Mouse (Mus musculus) embryonic facial prominence, embryonic 15.5 days (tissue): ENCODE results near the gene Wfdc6a. TPM values are rescaled to one million over a fixed set of nuclear protein-coding genes. Genes with fewer than 3 reads are reported as not detected.
"Not testable (repeated sequence)": the region's sequence is repeated elsewhere in the genome, so short reads cannot be mapped to it uniquely, and the experiment has no call there.

Experiments
- ATAC-seq: fragments of 200-750 bp; cut with Nextera tagmentation; 2 replicates; pipeline ENCODE4 v1.8.0; 2017; ENCODE audit warnings: low read depth, moderate TSS enrichment; ENCODE audit not compliant: insufficient number of reproducible peaks, low FRiP score, low TSS enrichment
- H3K27ac ChIP-seq: fragments of 300-500 bp; sonication (generic); replicated peaks from 2 replicates; pipeline ENCODE4 v1.5.1; 2015; ENCODE audit warnings: mild to moderate bottlenecking, inconsistent platforms
- H3K27me3 ChIP-seq: fragments of 300-500 bp; sonication (generic); 2 replicates; pipeline ENCODE4 v1.6.1; 2015; ENCODE audit warnings: inconsistent platforms
- H3K36me3 ChIP-seq: fragments of 300-500 bp; sonication (generic); 2 replicates; pipeline ENCODE4 v1.6.1; 2015; ENCODE audit warnings: mild to moderate bottlenecking, inconsistent platforms
- H3K4me1 ChIP-seq: fragments of 300-500 bp; sonication (generic); 2 replicates; pipeline ENCODE4 v1.6.1; 2015; ENCODE audit warnings: inconsistent platforms
- H3K4me2 ChIP-seq: fragments of 300-500 bp; sonication (generic); replicated peaks from 2 replicates; pipeline ENCODE4 v1.6.1; 2015; ENCODE audit warnings: mild to moderate bottlenecking, inconsistent platforms
- H3K4me3 ChIP-seq: fragments of 300-500 bp; sonication (generic); replicated peaks from 2 replicates; pipeline ENCODE4 v1.5.1; 2015; ENCODE audit warnings: mild to moderate bottlenecking, inconsistent platforms
- H3K9ac ChIP-seq: fragments of 300-500 bp; sonication (generic); 2 replicates; pipeline ENCODE4 v1.6.1; 2015; ENCODE audit warnings: inconsistent platforms
- H3K9me3 ChIP-seq: fragments of 300-500 bp; sonication (generic); replicated peaks from 2 replicates; pipeline ENCODE4 v1.6.1; 2016; ENCODE audit warnings: inconsistent platforms
- WGBS: fragments of 180-500 bp; shearing (Covaris S2); methylation state at CpG from one replicate; pipeline ENCODE4 v1.1.7; 2015; 5-methylcytosine and 5-hydroxymethylcytosine counted together
- polyA plus RNA-seq: library from polyadenylated mRNA; unstranded; fragments of >200 nt; fragmentation: Nextera tagmentation; extraction: Ambion mirVana; gene quantifications from 2 replicates; pipeline ENCODE4 v1.2.1, GENCODE M21; 2015

The Wfdc6a gene
- 0.22 and 0.27 TPM in 2 replicates for polyA plus RNA-seq

DNA sequence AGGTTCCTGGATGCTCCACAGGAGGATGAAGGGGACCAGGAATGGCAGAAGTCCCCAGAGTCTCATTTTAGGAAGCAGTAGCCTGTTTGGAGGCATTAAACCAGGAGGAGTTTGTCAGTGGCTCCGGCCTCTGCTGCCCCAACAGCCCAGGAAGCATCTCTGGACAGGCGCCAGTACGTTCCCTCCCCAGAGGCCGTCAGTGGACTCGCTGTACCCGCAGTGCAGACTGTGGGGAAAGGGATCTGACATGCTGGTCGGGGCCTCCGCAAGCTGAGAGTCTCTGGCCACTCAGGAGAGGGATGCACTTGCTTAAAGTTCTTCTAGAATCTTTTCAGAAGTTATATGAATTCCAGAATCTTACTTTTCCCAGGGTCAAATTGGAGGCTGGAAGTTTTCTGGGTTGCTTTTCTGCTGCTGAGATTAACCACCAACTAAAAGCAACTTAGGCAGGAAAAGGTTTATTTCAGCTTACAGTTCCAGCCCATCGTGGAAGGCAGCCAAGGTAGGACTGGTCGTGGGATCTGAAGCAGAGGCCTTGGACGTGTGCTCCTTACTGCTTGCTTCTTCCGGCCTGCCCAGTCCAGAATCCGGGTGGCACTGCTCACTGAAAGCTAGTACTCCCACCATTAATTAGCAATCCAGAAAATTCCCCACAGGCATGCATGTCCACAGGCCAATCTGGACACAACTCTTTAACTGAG is at the start of gene Wfdc6a:
Gene Wfdc6a, minus strand, starts transcription at position 423 of the 701 bp plus-strand sequence.
- not testable (repeated sequence) for H3K9ac ChIP-seq, H3K4me2 ChIP-seq, H3K4me1 ChIP-seq, H3K27ac ChIP-seq, ATAC-seq, H3K27me3 ChIP-seq, H3K4me3 ChIP-seq, H3K9me3 ChIP-seq, H3K36me3 ChIP-seq
- 54% methylated on average over 13 of the region's 13 CpGs for WGBS

GRCm38 (mm10) chr2:164621775-164622174 is 36.5 kb upstream of the Wfdc6a start:
- Histone ChIP-seq H3K27me3 (no peaks in the 10 kb centered on the region), H3K9me3 (no peaks in the 10 kb centered on the region), H3K4me1 (no peaks in the 10 kb centered on the region), H3K27ac (no peak overlapping the region), H3K9ac (no peak overlapping the region), H3K4me2 (no peak overlapping the region), H3K4me3 (no peak overlapping the region), H3K36me3 (no peaks in the 10 kb centered on the region)
- 78% methylated on average over 4 of the region's 4 CpGs for WGBS
- no peak for ATAC-seq

- Histone ChIP-seq H3K27me3 (no peaks in the 10 kb centered on the region), H3K36me3 (no peaks in the 10 kb centered on the region), H3K4me1 (no peaks in the 10 kb centered on the region), H3K9me3 (no peaks in the 10 kb centered on the region), H3K4me2 (no peak overlapping the region), H3K9ac (no peak overlapping the region), H3K27ac (no peak overlapping the region), H3K4me3 (no peak overlapping the region)
- WGBS: 66% methylated on average over 5 of the region's 5 CpGs
- no peak for ATAC-seq
Measured at GRCm38 (mm10) chr2:164619050-164619449, 33.8 kb upstream of the Wfdc6a start.

DNA sequence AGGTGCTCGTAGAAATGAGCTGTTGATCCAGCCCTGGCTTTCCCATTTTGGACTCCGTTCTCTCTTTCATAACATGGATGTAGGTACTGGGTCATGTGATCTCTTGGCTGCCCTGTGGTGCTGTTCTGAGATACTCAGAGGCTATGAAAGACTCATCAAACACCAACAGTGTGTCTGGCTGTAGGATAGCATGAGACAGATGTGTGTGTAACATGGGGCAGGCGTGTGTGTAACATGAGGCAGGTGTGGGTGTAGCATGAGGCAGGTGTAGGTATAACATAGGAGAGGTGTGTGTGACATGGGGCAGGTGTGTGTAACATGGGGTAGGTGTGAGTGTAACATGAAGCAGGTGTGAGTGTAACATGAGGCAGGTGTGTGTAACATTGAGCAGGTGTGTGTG is 30.1 kb upstream of the Wfdc6a start:
- Histone ChIP-seq H3K9me3 (no peaks in the 10 kb centered on the region), H3K4me2 (no peak overlapping the region), H3K4me1 (no peaks in the 10 kb centered on the region), H3K27me3 (no peaks in the 10 kb centered on the region), H3K27ac (no peak overlapping the region), H3K4me3 (no peak overlapping the region), H3K9ac (no peak overlapping the region), H3K36me3 (no peaks in the 10 kb centered on the region)
- no peak for ATAC-seq
- WGBS: 87% methylated on average over 3 of the region's 3 CpGs

GRCm38 (mm10) chr2:164613471-164613870 is 28.2 kb upstream of the Wfdc6a start, which contains the start of the genes Wfdc6b and Wfdc8:
Wfdc6b (plus strand) TSS chr2:164613522.
Wfdc8 (minus strand) TSS chr2:164613626.
- H3K9ac ChIP-seq, H3K36me3 ChIP-seq, ATAC-seq, H3K4me3 ChIP-seq, H3K9me3 ChIP-seq, H3K4me2 ChIP-seq, H3K27me3 ChIP-seq, H3K4me1 ChIP-seq, H3K27ac ChIP-seq: not testable (repeated sequence)
- 48% methylated on average over 8 of the region's 8 CpGs for WGBS

- no peak overlapping the region for H3K4me3 ChIP-seq
- no peak overlapping the region for H3K4me2 ChIP-seq
- no peaks in the 10 kb centered on the region for H3K36me3 ChIP-seq
- ATAC-seq: no peak
- no peaks in the 10 kb centered on the region for H3K9me3 ChIP-seq
- 67% methylated on average over 6 of the region's 6 CpGs for WGBS
- no peak overlapping the region for H3K9ac ChIP-seq
- H3K27ac ChIP-seq: no peak overlapping the region
- H3K4me1 ChIP-seq: no peaks in the 10 kb centered on the region
- no peaks in the 10 kb centered on the region for H3K27me3 ChIP-seq
Measured at GRCm38 (mm10) chr2:164608781-164609180, 23.5 kb upstream of the Wfdc6a start.

GRCm38 (mm10) chr2:164604411-164604810 is 19.2 kb upstream of the Wfdc6a start:
- no peak overlapping the region for H3K9ac ChIP-seq
- no peaks in the 10 kb centered on the region for H3K9me3 ChIP-seq
- H3K27me3 ChIP-seq: no peaks in the 10 kb centered on the region
- H3K4me2 ChIP-seq: no peak overlapping the region
- WGBS: 84% methylated on average over 8 of the region's 8 CpGs
- ATAC-seq: no peak
- H3K4me3 ChIP-seq: no peak overlapping the region
- H3K4me1 ChIP-seq: no peaks in the 10 kb centered on the region
- no peak overlapping the region for H3K27ac ChIP-seq
- no peaks in the 10 kb centered on the region for H3K36me3 ChIP-seq

GRCm38 (mm10) chr2:164603482-164603881 is 18.2 kb upstream of the Wfdc6a start:
- Histone ChIP-seq H3K4me3 (no peak overlapping the region), H3K4me2 (no peak overlapping the region), H3K27ac (no peak overlapping the region), H3K27me3 (no peaks in the 10 kb centered on the region), H3K4me1 (no peaks in the 10 kb centered on the region), H3K9ac (no peak overlapping the region), H3K9me3 (no peaks in the 10 kb centered on the region), H3K36me3 (no peaks in the 10 kb centered on the region)
- WGBS: 89% methylated on average over 3 of the region's 3 CpGs
- no peak for ATAC-seq

GRCm38 (mm10) chr2:164600179-164600578 is 14.9 kb upstream of the Wfdc6a start:
- Histone ChIP-seq H3K4me1 (no peaks in the 10 kb centered on the region), H3K9ac (no peak overlapping the region), H3K27ac (no peak overlapping the region), H3K36me3 (no peaks in the 10 kb centered on the region), H3K4me2 (no peak overlapping the region), H3K9me3 (no peaks in the 10 kb centered on the region), H3K4me3 (no peak overlapping the region), H3K27me3 (no peaks in the 10 kb centered on the region)
- no peak for ATAC-seq
- WGBS: 63% methylated on average over 3 of the region's 3 CpGs

DNA sequence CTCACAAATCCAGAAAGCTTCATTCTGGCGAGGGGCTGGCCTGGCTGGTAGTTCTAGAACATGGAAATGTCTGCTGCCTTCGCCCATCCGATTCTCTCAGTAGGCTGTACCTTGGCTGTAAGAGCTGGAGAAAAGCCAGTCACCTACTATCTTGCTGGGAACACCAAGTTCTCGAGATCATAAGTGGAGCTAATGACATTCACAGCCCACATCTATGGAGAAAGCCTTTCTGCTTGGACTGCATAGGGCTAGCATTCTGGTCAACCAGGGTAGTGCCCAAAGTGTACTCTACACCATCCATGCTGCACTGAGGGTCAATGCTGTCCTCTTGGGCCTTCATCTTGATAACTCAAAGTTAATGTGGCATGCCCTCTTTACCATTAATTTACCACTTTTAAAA is 8.2 kb upstream of the Wfdc6a start, which contains the start of gene Eppin:
Gene Eppin, minus strand, starts transcription at position 101 of the 400 bp plus-strand sequence.
- Histone ChIP-seq H3K27me3 (no peaks in the 10 kb centered on the region), H3K9me3 (no peaks in the 10 kb centered on the region), H3K4me2 (no peak within 1 kb of the TSS), H3K4me1 (no peaks in the 10 kb centered on the region), H3K36me3 (no peaks in the 10 kb centered on the region), H3K9ac (no peak within 1 kb of the TSS), H3K27ac (no peak within 1 kb of the TSS), H3K4me3 (no peak within 1 kb of the TSS)
- no peak for ATAC-seq
- WGBS: 85% methylated on average over 4 of the region's 4 CpGs

- Histone ChIP-seq H3K4me3 (no peak overlapping the region), H3K9me3 (no peaks in the 10 kb centered on the region), H3K27ac (no peak overlapping the region), H3K4me2 (no peak overlapping the region), H3K4me1 (no peaks in the 10 kb centered on the region), H3K27me3 (no peaks in the 10 kb centered on the region), H3K9ac (no peak overlapping the region), H3K36me3 (no peaks in the 10 kb centered on the region)
- WGBS: 5% methylated on average over 4 of the region's 4 CpGs
- no peak for ATAC-seq
Measured at GRCm38 (mm10) chr2:164592014-164592413, 6.8 kb upstream of the Wfdc6a start.

- 84% methylated on average over 6 of the region's 6 CpGs for WGBS
Measured at GRCm38 (mm10) chr2:164573359-164573758, 11.9 kb downstream of the Wfdc6a start, which contains the start of gene Spint3. Spint3 (minus strand) TSS chr2:164573459.

More at GRCm38 (mm10) chr2:164573359-164573758, 11.9 kb downstream of the Wfdc6a start, which contains the start of gene Spint3:
- H3K27me3 ChIP-seq, H3K4me3 ChIP-seq, H3K4me1 ChIP-seq, ATAC-seq, H3K4me2 ChIP-seq, H3K9ac ChIP-seq, H3K36me3 ChIP-seq, H3K27ac ChIP-seq, H3K9me3 ChIP-seq: not testable (repeated sequence)
